Mouse (Mus musculus) limb, embryonic 12.5 days (tissue): ENCODE measurements at regions not wholly inside any gene's neighbourhood (a gene's known extent, or its start where the extent isn't known, plus 50 kb on each side); places are given as distances from the start of the nearest gene placed in this dataset.

ENCODE experiments used
- ATAC-seq: fragments of 200-750 bp; cut with Nextera tagmentation; 2 replicates; pipeline ENCODE4 v1.8.0; 2017; ENCODE audit warnings: low read depth, moderate TSS enrichment; ENCODE audit not compliant: insufficient number of reproducible peaks, insufficient read depth, low FRiP score, low TSS enrichment
- H3K27ac ChIP-seq: fragments of 300-500 bp; sonication (generic); 2 replicates; pipeline ENCODE4 v1.5.1; 2016; ENCODE audit warnings: mild to moderate bottlenecking, moderate library complexity
- H3K27me3 ChIP-seq: fragments of 300-500 bp; sonication (generic); 2 replicates; pipeline ENCODE4 v1.6.1; 2016; ENCODE audit warnings: mild to moderate bottlenecking, moderate library complexity
- H3K36me3 ChIP-seq: fragments of 300-500 bp; sonication (generic); 2 replicates; pipeline ENCODE4 v1.6.1; 2016; ENCODE audit warnings: mild to moderate bottlenecking, moderate library complexity
- H3K4me1 ChIP-seq: fragments of 300-500 bp; sonication (generic); replicated peaks from 2 replicates; pipeline ENCODE4 v1.6.1; 2016
- H3K4me2 ChIP-seq: fragments of 300-500 bp; sonication (generic); 2 replicates; pipeline ENCODE4 v1.6.1; 2016; ENCODE audit warnings: mild to moderate bottlenecking, moderate library complexity
- H3K4me3 ChIP-seq: fragments of 300-500 bp; sonication (generic); replicated peaks from 2 replicates; pipeline ENCODE4 v1.5.1; 2016; ENCODE audit warnings: mild to moderate bottlenecking
- H3K9ac ChIP-seq: fragments of 300-500 bp; sonication (generic); replicated peaks from 2 replicates; pipeline ENCODE4 v1.6.1; 2016; ENCODE audit warnings: mild to moderate bottlenecking, moderate library complexity
- H3K9me3 ChIP-seq: fragments of 300-500 bp; sonication (generic); 2 replicates; pipeline ENCODE4 v1.6.1; 2016; ENCODE audit warnings: mild to moderate bottlenecking, moderate library complexity
- WGBS: fragments of 180-500 bp; shearing (Covaris S2); methylation state at CpG from one replicate; pipeline ENCODE4 v1.1.7; 2016; 5-methylcytosine and 5-hydroxymethylcytosine counted together

GRCm38 (mm10) chr15:87369836-87370235 lies 174.3 kb upstream of the Fam19a5 start:
- H3K4me3 ChIP-seq = no peak overlapping the region
- no peak overlapping the region for H3K9ac ChIP-seq
- H3K27me3 ChIP-seq = no peaks in the 10 kb centered on the region
- H3K36me3 ChIP-seq = no peaks in the 10 kb centered on the region
- no peak overlapping the region for H3K4me2 ChIP-seq
- no peak for ATAC-seq
- peaks cover 5% of the 10 kb centered on the region; the same call in 1 of the 2 replicates for H3K9me3 ChIP-seq
- no peaks in the 10 kb centered on the region for H3K4me1 ChIP-seq
- H3K27ac ChIP-seq = no peak overlapping the region
- 90% methylated on average over 9 of the region's 9 CpGs for WGBS

GRCm38 (mm10) chr15:87370761-87371160 lies 173.3 kb upstream of the Fam19a5 start:
- no peak overlapping the region for H3K9ac ChIP-seq
- H3K4me3 ChIP-seq = no peak overlapping the region
- H3K27ac ChIP-seq = no peak overlapping the region
- H3K9me3 ChIP-seq = peaks cover 5% of the 10 kb centered on the region; the same call in 1 of the 2 replicates
- ATAC-seq = no peak
- no peak overlapping the region for H3K4me2 ChIP-seq
- no peaks in the 10 kb centered on the region for H3K27me3 ChIP-seq
- WGBS = 78% methylated on average over 7 of the region's 7 CpGs
- H3K36me3 ChIP-seq = no peaks in the 10 kb centered on the region
- no peaks in the 10 kb centered on the region for H3K4me1 ChIP-seq

- H3K36me3 ChIP-seq = no peaks in the 10 kb centered on the region
- no peak for ATAC-seq
- H3K9me3 ChIP-seq = no peaks in the 10 kb centered on the region
- H3K4me2 ChIP-seq = no peak overlapping the region
- H3K9ac ChIP-seq = no peak overlapping the region
- no peaks in the 10 kb centered on the region for H3K27me3 ChIP-seq
- H3K4me1 ChIP-seq = no peaks in the 10 kb centered on the region
- H3K27ac ChIP-seq = no peak overlapping the region
- H3K4me3 ChIP-seq = no peak overlapping the region
- WGBS = 86% methylated on average over 13 of the region's 13 CpGs
Observed at GRCm38 (mm10) chr15:87374670-87375069, 169.4 kb upstream of the Fam19a5 start.

GRCm38 (mm10) chr15:87375596-87376194 lies 168.4 kb upstream of the Fam19a5 start:
- WGBS = 76% methylated on average over 14 of the region's 14 CpGs

GRCm38 (mm10) chr15:87383551-87384265 lies 160.4 kb upstream of the Fam19a5 start:
- H3K36me3 ChIP-seq = no peaks in the 10 kb centered on the region
- H3K9ac ChIP-seq = no peak overlapping the region
- no peak overlapping the region for H3K4me2 ChIP-seq
- no peak overlapping the region for H3K27ac ChIP-seq
- H3K4me3 ChIP-seq = no peak overlapping the region
- H3K27me3 ChIP-seq = no peaks in the 10 kb centered on the region
- ATAC-seq = no peak
- WGBS = 37% methylated on average over 6 of the region's 6 CpGs
- no peaks in the 10 kb centered on the region for H3K9me3 ChIP-seq
- no peaks in the 10 kb centered on the region for H3K4me1 ChIP-seq

More at GRCm38 (mm10) chr15:87375596-87376194, 168.4 kb upstream of the Fam19a5 start:
- H3K27ac ChIP-seq = no peak overlapping the region
- H3K27me3 ChIP-seq = no peaks in the 10 kb centered on the region
- H3K4me1 ChIP-seq = no peaks in the 10 kb centered on the region
- no peak overlapping the region for H3K4me2 ChIP-seq
- H3K9ac ChIP-seq = no peak overlapping the region
- no peak for ATAC-seq
- H3K4me3 ChIP-seq = no peak overlapping the region
- no peaks in the 10 kb centered on the region for H3K36me3 ChIP-seq
- H3K9me3 ChIP-seq = no peaks in the 10 kb centered on the region

GRCm38 (mm10) chr15:87384279-87385066 lies 159.6 kb upstream of the Fam19a5 start:
- no peak overlapping the region for H3K4me2 ChIP-seq
- no peak overlapping the region for H3K4me3 ChIP-seq
- no peak overlapping the region for H3K27ac ChIP-seq
- 66% methylated on average over 13 of the region's 13 CpGs for WGBS
- H3K4me1 ChIP-seq = no peaks in the 10 kb centered on the region
- H3K27me3 ChIP-seq = no peaks in the 10 kb centered on the region
- H3K36me3 ChIP-seq = no peaks in the 10 kb centered on the region
- no peaks in the 10 kb centered on the region for H3K9me3 ChIP-seq
- no peak for ATAC-seq
- no peak overlapping the region for H3K9ac ChIP-seq

- ATAC-seq = no peak
- H3K4me2 ChIP-seq = no peak overlapping the region
- H3K36me3 ChIP-seq = no peaks in the 10 kb centered on the region
- no peaks in the 10 kb centered on the region for H3K9me3 ChIP-seq
- H3K4me1 ChIP-seq = 0 out of 2 replicates have a peak, but pooled peaks cover 4% of the 10 kb centered on the region
- no peak overlapping the region for H3K9ac ChIP-seq
- WGBS = 79% methylated on average over 6 of the region's 6 CpGs
- no peak overlapping the region for H3K27ac ChIP-seq
- no peaks in the 10 kb centered on the region for H3K27me3 ChIP-seq
- no peak overlapping the region for H3K4me3 ChIP-seq
Observed at GRCm38 (mm10) chr15:87386513-87386983, 157.6 kb upstream of the Fam19a5 start.

- Histone ChIP-seq H3K27ac (no peak overlapping the region), H3K4me3 (no peak overlapping the region), H3K27me3 (no peaks in the 10 kb centered on the region), H3K4me1 (0 out of 2 replicates have a peak, but pooled peaks cover 4% of the 10 kb centered on the region), H3K36me3 (no peaks in the 10 kb centered on the region), H3K4me2 (no peak overlapping the region), H3K9ac (no peak overlapping the region), H3K9me3 (no peaks in the 10 kb centered on the region)
- no peak for ATAC-seq
- 39% methylated on average over 8 of the region's 8 CpGs for WGBS
Observed at GRCm38 (mm10) chr15:87391395-87391794, 152.7 kb upstream of the Fam19a5 start.

GRCm38 (mm10) chr15:87398396-87398795 lies 145.7 kb upstream of the Fam19a5 start:
- Histone ChIP-seq H3K4me1 (no peaks in the 10 kb centered on the region), H3K36me3 (no peaks in the 10 kb centered on the region), H3K27me3 (no peaks in the 10 kb centered on the region), H3K27ac (no peak overlapping the region), H3K9me3 (no peaks in the 10 kb centered on the region), H3K4me3 (no peak overlapping the region), H3K4me2 (no peak overlapping the region), H3K9ac (no peak overlapping the region)
- 66% methylated on average over 4 of the region's 4 CpGs for WGBS
- no peak for ATAC-seq

GRCm38 (mm10) chr15:87405689-87406088 lies 138.4 kb upstream of the Fam19a5 start:
- Histone ChIP-seq H3K4me3 (no peak overlapping the region), H3K27ac (no peak overlapping the region), H3K9me3 (no peaks in the 10 kb centered on the region), H3K4me1 (no peaks in the 10 kb centered on the region), H3K27me3 (no peaks in the 10 kb centered on the region), H3K4me2 (no peak overlapping the region), H3K36me3 (no peaks in the 10 kb centered on the region), H3K9ac (no peak overlapping the region)
- no peak for ATAC-seq
- 89% methylated on average over 5 of the region's 5 CpGs for WGBS

- H3K4me3 ChIP-seq = no peak overlapping the region
- no peaks in the 10 kb centered on the region for H3K4me1 ChIP-seq
- H3K27ac ChIP-seq = no peak overlapping the region
- no peak for ATAC-seq
- no peaks in the 10 kb centered on the region for H3K9me3 ChIP-seq
- H3K36me3 ChIP-seq = no peaks in the 10 kb centered on the region
- H3K9ac ChIP-seq = no peak overlapping the region
- 57% methylated on average over 12 of the region's 12 CpGs for whole genome bisulfite sequencing
- no peak overlapping the region for H3K4me2 ChIP-seq
- H3K27me3 ChIP-seq = no peaks in the 10 kb centered on the region
Observed at GRCm38 (mm10) chr15:87411978-87412377, 132.1 kb upstream of the Fam19a5 start.
